Comparison of ENCODE assay signal across 9 mouse cellular contexts in genomic region chr7:135403416-135403815, GRCm38 (mm10). TPM values are rescaled to one million over a fixed set of nuclear protein-coding genes. Genes with fewer than 3 reads are reported as not detected.
DNase-seq lines count a peak whose midpoint lies in the region; ATAC-seq and TF ChIP-seq lines count a peak whose summit lies in the region.
"Had no signal": no experiment of that assay in that cellular context is flagged by ENCODE, and none has a peak within 500 bp of the region (broad histone marks: within the 10 kb centered on the region; RNA-seq: fewer than 3 reads in every experiment).

No protein-coding gene starts in this region.

- no peak overlapping the region for H3K4me2 ChIP-seq in kidney, postnatal 0 days (ENCODE audit: low read length)

- no peaks in the 10 kb centered on the region for H3K36me3 ChIP-seq in G1E (replicated peaks)
- no peaks in the 10 kb centered on the region for H3K36me3 ChIP-seq in kidney, postnatal 0 days (ENCODE audit: insufficient read depth, low read length)
- no peaks in the 10 kb centered on the region for H3K36me3 ChIP-seq in liver, adult 2 months (ENCODE audit: control insufficient read depth, insufficient read depth, low read length)

- no peak for ATAC-seq in G1E (ENCODE audit: extremely low read depth, insufficient number of reproducible peaks, low FRiP score, poor library complexity, severe bottlenecking)
- no peak for ATAC-seq in kidney, postnatal 0 days (replicated peaks; ENCODE audit: low FRiP score, low read depth)
- ATAC-seq in activated CD4-positive, CD25-positive, alpha-beta regulatory T cell, adult 4 months, result no peak

- H3K27ac ChIP-seq in cerebellum, adult 2 months (ENCODE audit: insufficient read depth, low read length), result no peak overlapping the region
- H3K27ac ChIP-seq in kidney, postnatal 0 days, result no peak overlapping the region
- no peak overlapping the region for H3K27ac ChIP-seq in liver, adult 2 months (replicated peaks; ENCODE audit: insufficient read depth, low read depth, low read length)

- WGBS in cerebellum, adult 2 months, result 7% methylated on average over 5 of the region's 5 CpGs
- WGBS in kidney, postnatal 0 days, result 9% methylated on average over 5 of the region's 5 CpGs
- WGBS in liver, adult 2 months, result 8% methylated on average over 5 of the region's 5 CpGs

- no peaks in the 10 kb centered on the region for H3K27me3 ChIP-seq in G1E (ENCODE audit: insufficient read depth, low read length)
- no peaks in the 10 kb centered on the region; the same call in 1 of the 2 replicates for H3K27me3 ChIP-seq in cerebellum, adult 2 months (ENCODE audit: control insufficient read depth, insufficient read depth, low read length)
- no peaks in the 10 kb centered on the region for H3K27me3 ChIP-seq in kidney, postnatal 0 days (ENCODE audit: insufficient read depth, low read length)
- no peaks in the 10 kb centered on the region for H3K27me3 ChIP-seq in liver, adult 2 months (ENCODE audit: control insufficient read depth, insufficient read depth, low read length)

- peak; percentile 30; the same call in 1 of the 2 replicates for TF ChIP-seq CTCF in G1E (IDR thresholded peaks at IDR 0.05; ENCODE audit: low read depth, low read length)
- TF ChIP-seq CTCF in cerebellum, adult 2 months (IDR thresholded peaks at IDR 0.05; ENCODE audit: borderline replicate concordance, insufficient read depth, low read depth, low read length), result peak; percentile 77
- peak; percentile 94 for TF ChIP-seq CTCF in kidney, postnatal 0 days (IDR thresholded peaks at IDR 0.05; ENCODE audit: low read depth)
- TF ChIP-seq CTCF in liver, adult 2 months (IDR thresholded peaks at IDR 0.05; ENCODE audit: low read depth, low read length), result peak; percentile 58

- no peak overlapping the region for H3K9ac ChIP-seq in kidney, postnatal 0 days (ENCODE audit: low read depth, low read length)
- H3K9ac ChIP-seq in liver, adult 2 months (ENCODE audit: low read depth, low read length), result no peak overlapping the region

- peaks cover 5% of the 10 kb centered on the region for H3K9me3 ChIP-seq in G1E (replicated peaks)
- H3K9me3 ChIP-seq in kidney, postnatal 0 days (replicated peaks; ENCODE audit: low read length), result no peaks in the 10 kb centered on the region

- no peaks in the 10 kb centered on the region for H3K79me2 ChIP-seq in liver, adult 2 months (ENCODE audit: control insufficient read depth, insufficient read depth, low read length)

- no peak overlapping the region for H3K4me3 ChIP-seq in G1E (ENCODE audit: low read depth, low read length)
- H3K4me3 ChIP-seq in cerebellum, adult 2 months (replicated peaks; ENCODE audit: insufficient read depth, low read depth, low read length), result no peak overlapping the region
- no peak overlapping the region for H3K4me3 ChIP-seq in kidney, postnatal 0 days (replicated peaks; ENCODE audit: low read depth, low read length)
- no peak overlapping the region for H3K4me3 ChIP-seq in liver, adult 2 months (ENCODE audit: insufficient read depth, low read depth, low read length)

- no peaks in the 10 kb centered on the region for H3K4me1 ChIP-seq in G1E (ENCODE audit: insufficient read depth, low read depth, low read length)
- H3K4me1 ChIP-seq in cerebellum, adult 2 months (ENCODE audit: control insufficient read depth, insufficient read depth, low read length), result no peaks in the 10 kb centered on the region
- no peaks in the 10 kb centered on the region for H3K4me1 ChIP-seq in kidney, postnatal 0 days (replicated peaks; ENCODE audit: insufficient read depth, low read length)
- no peaks in the 10 kb centered on the region for H3K4me1 ChIP-seq in liver, adult 2 months (ENCODE audit: control insufficient read depth, insufficient read depth, low read length)

- TF ChIP-seq POLR2A in cerebellum, adult 2 months (IDR thresholded peaks at IDR 0.05; ENCODE audit: borderline replicate concordance, insufficient read depth, low read length), result no peak
- TF ChIP-seq POLR2A in liver, adult 2 months (IDR thresholded peaks at IDR 0.05; ENCODE audit: extremely low read depth, insufficient read depth, low read length), result no peak

- DNase-seq in 416B (ENCODE audit: low read depth), result peak; percentile 77
- DNase-seq in G1E (ENCODE audit: low spot score), result no peak
- peak; percentile 56 for DNase-seq in cerebellum, adult 2 months
- DNase-seq in forelimb bud, embryonic 11.5 days (ENCODE audit: low read depth, low spot score), result peak; percentile 80
- DNase-seq in kidney, postnatal 0 days (ENCODE audit: low spot score), result peak; percentile 89
- peak; percentile 50 for DNase-seq in liver, adult 2 months (ENCODE audit: extremely low read depth, low read depth, low spot score)
- DNase-seq in retina, postnatal 1 day, result peak; percentile 90

RNA-seq across cellular contexts. Expression of gene Foxi2, which starts 6.7 kb away (rescaled TPM):
- total RNA-seq in G1E (2014; fragmentation: Nextera tagmentation) (not detected in 2 replicates), G1E (2017) (0.27 TPM in 1 of 2 replicates, not detected in the other)
- not detected in 2 replicates for polyA plus RNA-seq in G1E (2012)
- not detected in 2 replicates for polyA plus RNA-seq in cerebellum, adult 2 months (2012; rRNA removed)
- polyA plus RNA-seq in kidney, postnatal 0 days (2015; fragmentation: Nextera tagmentation; extraction: Ambion mirVana), result not detected in 2 replicates
- not detected in 2 replicates for total RNA-seq in liver, adult 2 months (2014; rRNA removed)
- polyA plus RNA-seq in liver, adult 2 months (2012; rRNA removed), result not detected in 2 replicates
- not detected for polyA plus RNA-seq in activated CD4-positive, CD25-positive, alpha-beta regulatory T cell, adult 4 months (2017; shearing (Covaris generic))
- polyA plus RNA-seq: heart, embryonic 14.5 days had no signal

Comparison
In these comparisons a context has a peak if more than half of its experiments do, and no peak if none do; other contexts are left out.
1. CTCF ChIP-seq: peak in every context shown above with its lines; median percentile 94 in kidney, postnatal 0 days; 77 in cerebellum, adult 2 months; 58 in liver, adult 2 months; 30 in G1E.